Mouse (Mus musculus) v-Abl transformed pro-B cells (cell line): ENCODE data around the gene Mtfmt.

Source experiments
- in situ Hi-C, 2 experiments: fragments of 400-800 bp; cut with MboI; formaldehyde crosslinking; loops; one replicate each; pipeline ENCODE4 v1.15.1; 2025; ENCODE audit not compliant: unreplicated experiment in 2 of 2

Gene Mtfmt

DNA sequence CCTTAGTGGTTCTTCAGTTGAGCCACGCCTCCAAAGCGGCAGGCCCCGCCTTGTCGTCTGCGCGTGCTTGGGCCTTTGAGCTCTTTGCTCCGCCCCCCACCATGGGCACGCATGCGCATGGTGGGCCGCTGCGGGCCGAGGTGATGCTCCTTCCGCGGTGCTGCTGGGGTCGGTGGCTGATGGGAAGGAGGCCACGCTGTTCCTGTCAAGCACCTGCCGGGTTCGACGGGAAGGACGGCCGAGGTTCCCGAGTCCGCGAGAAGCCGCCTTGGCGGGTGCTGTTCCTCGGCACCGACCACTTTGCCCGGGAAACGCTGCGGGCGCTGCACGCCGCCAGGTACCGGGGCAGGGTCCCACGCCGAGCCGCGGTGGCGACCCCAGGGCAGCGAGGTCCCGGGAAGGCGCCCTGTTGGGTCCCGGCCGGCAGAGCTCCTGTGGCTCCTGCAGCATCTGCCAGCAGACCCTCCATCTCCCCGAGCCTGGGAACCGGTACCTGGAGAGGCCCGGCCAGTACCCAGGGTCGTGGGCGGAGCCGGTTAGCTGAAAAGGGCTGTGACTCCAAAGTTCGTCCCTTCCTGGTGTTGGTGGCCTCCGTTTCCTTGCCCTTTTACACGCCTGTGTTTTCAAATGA is at the start of gene Mtfmt:
TSS of gene Mtfmt (plus strand) at position 112 of the 631 bp plus-strand sequence.
- in situ Hi-C loops, result no loop called here

DNA sequence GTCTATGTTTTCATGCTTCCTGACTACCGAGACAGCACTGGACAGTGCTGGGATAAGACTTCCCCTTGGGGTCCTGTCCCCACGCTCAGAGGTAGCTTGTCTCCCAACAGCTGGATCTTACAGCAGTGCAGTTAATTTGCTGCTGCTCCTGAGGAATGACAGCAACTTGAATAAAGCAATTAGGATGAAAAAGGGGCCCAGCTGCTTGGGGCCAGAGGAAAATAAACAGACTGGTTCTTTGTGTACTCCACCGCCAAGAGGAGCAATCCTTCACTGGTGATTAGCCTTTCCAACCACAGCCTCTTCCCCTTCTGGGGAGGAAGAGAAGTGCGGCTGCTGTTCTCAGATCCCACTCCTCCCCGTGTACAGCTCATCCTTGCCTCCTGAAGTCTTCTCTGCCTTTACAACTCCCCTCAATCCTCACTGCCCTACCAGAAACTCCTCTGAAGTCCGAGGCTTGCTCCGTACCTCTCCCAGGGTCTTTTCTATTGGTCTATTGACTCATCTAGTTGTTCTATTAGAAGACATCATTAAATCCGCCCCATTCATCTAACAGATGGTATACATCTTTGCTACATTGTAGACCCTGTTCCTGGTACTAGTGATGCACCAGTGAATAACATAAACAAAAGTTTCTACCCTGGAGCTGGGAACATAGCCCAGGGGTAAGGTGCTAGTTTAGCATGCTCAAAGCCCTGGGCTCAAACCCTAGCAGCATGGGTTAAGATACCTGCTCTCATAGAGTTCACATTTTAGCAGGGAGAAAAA is 49.0 kb upstream of the Mtfmt start:
- in situ Hi-C loops, result loop anchor here in 1 of 2 experiments (10.0 kb wide), 1 partner anchor 118 kb away; no protein-coding TSS in a partner anchor

DNA sequence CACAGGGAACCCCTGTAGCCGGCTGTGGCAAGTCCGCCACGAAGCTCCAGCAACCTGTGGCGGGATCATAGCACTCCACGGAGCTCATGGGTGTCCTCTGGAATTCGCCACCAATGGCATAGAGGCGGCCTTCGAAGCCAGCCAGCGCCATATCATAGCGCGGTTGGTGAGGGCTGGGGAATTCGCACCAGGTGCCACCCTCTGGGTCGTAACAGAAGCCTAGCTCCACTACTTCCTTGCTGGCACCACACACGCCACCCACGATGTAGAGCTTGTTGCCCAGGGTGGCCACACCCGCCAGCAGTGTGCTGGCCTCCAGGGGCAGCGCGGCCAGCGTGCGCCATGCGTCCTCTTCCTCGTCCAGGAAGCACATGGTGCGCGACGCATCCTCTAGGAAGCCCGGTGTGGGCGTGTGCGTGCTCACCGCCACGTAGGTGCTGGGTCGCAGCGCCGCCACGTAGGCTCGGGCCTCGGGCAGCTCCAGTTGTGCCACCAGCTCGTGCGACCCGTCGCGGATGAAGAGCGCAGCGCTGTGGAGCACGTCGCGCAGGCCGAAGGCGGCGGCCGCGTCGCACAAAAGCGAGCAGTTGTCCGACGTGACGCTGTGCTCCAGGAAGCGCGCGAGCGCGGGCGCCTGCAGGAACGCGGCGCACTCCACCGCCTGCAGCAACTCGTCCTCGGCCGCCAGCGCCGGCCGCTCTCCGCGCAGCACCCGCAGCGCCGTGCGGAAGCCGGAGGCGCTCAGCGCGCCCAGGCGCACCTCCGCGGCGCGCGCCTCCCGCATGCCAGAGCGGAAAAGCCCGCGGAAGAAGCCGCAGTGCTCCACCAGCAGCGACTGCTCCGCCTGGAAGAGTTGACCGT is 44.6 kb upstream of the Mtfmt start:
- in situ Hi-C loops, result loop anchor here (5.0 kb wide), 1 partner anchor 36 kb away; no protein-coding TSS in a partner anchor

DNA sequence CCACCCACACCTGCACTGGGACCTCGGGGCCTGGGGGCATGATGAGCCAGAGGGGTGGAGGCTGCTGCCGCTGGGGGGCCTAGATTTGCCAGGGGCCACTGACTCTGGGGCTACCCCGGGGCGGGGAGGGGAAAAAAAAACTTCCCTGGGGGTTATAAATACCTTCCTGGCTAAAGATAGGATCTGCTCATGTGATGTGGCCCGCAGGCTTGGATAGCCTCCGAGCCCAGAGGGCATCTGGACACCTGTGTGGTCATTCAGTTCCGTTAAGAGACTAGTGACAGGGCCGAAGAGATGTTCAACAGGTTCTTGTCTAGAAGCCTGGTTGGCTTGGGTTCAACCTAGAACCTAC is 44.0 kb upstream of the Mtfmt start, which contains the start of gene Kbtbd13:
TSS of gene Kbtbd13 (minus strand) at position 40 of the 352 bp plus-strand sequence.
- in situ Hi-C loops, result loop anchor here (5.0 kb wide), 1 partner anchor 36 kb away; no protein-coding TSS in a partner anchor

DNA sequence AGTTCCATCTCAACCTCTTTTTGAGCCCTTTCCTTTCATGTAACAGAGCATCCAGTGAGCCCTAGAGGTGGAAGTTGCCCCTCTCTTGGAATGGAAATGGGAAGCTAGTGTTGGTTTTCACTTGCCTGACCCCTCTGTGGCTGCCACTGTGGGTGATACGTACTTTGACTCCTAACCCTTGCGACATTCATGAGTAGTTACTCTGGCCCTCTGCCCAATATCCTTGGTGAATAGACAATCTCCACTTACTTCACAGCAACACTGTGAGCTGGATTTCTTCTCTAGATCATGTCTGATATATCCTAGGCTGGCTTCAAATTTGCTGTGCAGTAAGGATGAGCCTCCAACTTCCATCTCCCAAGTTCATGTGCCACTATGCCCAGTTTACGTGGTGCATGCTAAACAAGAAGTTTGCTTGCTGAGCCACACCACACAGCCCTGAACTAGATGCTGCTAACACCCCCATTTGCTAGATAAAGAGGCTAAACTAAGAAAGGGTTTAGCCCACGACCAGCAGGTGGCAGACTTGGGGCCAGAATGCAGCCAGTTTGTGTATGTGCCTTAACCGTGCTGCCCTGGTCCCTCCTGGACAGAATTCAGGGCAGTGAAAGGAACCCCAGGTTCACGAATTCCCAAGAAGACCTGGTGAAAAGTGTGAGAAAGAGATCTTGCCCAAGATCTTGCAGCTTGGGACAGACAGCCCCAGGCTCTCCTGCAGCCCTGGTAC is 42.8 kb upstream of the Mtfmt start:
- in situ Hi-C loops, result loop anchor here (5.0 kb wide), 1 partner anchor 34 kb away; no protein-coding TSS in a partner anchor

DNA sequence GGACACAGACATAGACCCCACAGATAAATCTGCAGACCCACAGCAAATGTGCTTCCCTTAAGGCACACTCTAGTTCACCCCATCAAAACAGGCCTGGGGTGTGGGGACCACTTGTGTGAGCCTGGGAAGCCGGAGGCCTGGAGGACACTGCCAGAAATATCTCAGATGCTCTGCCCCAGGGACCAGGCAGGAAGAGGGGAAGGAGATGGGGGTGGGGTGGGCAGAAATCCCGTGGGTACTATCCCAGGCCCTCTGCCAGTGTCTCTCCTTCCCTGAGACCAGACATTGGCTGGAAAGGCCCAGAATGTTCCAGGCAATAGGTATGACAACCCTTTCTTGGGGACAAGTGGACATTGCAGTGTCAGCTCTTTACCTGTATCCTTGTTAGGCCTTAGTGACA is 42.0 kb upstream of the Mtfmt start:
- in situ Hi-C loops, result loop anchor here (5.0 kb wide), 1 partner anchor 34 kb away; no protein-coding TSS in a partner anchor

DNA sequence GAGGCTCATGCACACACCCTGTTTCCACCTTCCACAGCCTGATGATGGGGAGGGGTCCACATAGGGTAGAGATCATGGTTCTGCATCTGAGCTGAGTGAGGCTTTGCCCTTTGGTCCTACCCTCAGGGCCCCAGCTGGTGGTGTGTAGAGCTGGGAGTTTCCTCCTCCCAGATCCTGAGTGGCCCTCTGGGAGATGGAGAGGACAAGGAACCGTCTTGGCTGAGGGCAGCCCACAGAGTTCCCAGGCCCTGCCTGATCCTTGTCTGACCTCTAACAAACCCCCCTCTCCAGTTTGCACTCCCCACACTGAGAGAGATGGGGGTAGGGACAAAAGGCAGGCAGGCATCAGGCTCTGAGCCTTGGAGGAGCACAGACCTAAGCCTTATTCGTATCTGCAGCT is 41.2 kb upstream of the Mtfmt start:
- in situ Hi-C loops, result loop anchor here (5.0 kb wide), 1 partner anchor 33 kb away; no protein-coding TSS in a partner anchor

DNA sequence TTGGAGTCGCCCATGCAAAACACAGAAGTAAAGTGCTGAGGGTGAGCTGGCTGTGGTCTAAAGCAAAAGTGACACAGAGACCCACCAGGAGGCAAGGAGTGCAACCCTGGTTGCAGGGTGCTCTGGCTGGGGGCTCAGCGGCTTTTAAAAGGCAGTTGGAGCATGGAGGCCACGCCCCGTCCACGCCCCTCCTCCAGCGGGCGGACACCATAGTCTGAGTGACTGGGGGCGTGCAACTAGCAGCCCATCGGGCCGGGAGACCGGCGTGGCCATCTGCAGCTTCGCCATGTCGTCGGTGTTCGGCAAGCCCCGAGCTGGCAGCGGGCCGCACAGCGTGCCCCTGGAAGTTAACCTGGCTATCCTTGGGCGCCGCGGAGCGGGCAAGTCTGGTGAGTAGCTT is 37.3 kb upstream of the Mtfmt start, which contains the start of gene Rasl12:
TSS of gene Rasl12 (plus strand) at position 228 of the 400 bp plus-strand sequence.
- in situ Hi-C loops, result no loop called here

DNA sequence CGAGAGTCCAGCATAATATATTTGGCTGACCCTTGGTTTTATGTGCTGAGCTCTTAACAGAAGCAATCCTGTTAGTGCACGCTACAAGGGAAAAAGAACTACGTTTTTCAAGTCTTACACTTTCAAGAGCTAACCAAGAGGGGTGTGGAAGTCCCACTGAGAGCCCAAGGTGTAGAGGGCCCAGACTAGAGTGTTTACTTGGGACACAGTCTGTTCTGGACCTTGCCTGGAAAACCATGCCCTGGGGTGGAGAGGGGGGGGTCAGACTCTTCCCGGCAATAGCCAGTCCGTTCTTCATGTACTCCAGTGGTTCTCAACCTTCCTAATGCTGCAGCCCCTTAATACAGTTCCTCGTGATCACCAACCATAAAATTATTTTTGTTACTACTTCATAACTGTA is 35.6 kb upstream of the Mtfmt start:
- in situ Hi-C loops, result no loop called here

DNA sequence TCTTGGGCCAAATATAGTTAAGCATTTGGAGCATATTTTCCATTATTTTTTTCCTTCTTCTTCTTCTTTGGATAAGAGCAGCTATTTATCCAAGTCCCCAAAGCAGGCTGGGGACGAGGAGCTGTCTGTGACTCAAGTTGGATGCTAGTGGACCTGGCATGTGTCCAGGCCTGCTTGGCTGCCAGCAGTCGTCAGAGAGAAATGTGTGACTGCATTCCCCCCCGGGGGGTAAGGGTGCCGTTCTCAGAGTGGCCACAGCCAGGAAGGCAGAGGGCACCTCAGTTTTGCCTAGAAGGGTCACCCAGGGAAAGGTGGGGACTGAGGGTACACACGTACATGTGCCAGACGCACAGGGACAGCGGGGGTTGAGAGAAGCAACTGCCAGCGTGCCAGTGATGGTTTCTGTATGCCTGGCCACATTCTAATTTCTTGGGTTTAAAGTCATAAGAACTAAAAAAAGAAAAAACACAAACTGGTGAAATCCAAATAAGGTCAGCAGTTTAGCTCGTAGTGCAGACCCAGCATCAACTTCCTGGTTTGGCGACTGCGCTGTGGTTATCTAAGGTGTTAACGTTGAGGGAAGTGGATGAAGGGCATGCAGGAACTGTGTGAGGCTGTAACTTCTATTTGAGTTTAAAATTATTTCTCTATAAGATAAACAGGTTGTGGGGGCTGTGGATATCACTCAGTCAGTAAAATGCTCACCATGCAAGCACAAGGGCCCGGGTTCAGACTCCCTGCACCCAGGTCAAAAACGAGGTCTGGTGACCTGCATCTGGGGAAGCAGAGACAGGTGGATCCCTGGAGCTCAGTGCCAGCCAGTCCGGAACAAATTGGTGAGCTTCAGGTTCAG is 31.0 kb upstream of the Mtfmt start:
- in situ Hi-C loops, result no loop called here

DNA sequence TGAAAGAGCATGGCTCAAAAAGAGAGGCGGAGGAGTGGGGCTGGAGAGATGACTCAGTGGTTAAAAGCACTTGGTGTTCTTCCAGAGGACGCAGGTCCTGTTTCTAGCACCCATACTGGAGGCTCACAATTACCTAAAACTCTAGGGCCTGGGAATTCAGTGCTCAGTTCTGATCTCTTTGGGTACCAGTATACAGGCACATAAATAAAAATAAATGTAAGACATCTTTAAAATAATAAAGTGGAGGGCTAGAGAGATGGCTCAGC is 30.5 kb upstream of the Mtfmt start:
- in situ Hi-C loops, result no loop called here

DNA sequence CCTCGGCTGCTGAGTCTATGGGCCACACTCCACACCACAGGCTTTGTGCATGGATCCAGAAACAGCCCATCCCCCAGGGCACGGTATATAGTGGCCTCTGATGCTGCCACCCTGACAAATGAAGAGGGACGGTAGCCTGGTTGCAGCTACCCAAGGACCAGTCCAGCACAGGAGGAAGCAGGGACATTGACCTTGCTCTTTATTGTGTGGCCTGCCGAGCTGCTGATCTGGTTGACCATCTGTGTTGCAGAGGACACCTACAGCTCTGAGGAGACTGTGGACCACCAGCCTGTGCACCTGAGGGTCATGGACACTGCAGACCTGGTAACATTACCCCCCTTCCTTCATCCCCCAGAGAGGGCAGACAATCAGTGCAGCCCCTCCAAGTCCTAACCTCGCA is 28.3 kb upstream of the Mtfmt start:
- in situ Hi-C loops, result no loop called here

DNA sequence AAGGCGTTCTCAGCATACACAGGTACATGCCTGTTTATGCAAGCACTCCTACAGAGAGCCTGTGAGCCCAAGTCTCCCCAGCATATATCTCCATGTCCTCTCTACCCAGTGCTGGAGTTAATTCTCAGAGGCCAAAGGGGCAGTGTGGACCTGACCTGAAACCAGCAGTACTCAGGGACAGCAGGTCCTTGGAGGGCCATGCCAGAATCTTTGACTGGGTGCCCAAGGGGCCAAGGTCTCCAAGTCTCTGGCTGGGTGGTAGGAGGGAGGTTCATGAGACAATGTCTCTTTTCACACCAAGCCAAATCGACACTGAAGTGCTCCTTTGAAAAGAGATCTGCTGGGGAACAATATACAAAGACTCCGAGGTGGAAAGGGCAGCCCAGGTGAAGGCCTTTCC is 27.7 kb upstream of the Mtfmt start:
- in situ Hi-C loops, result no loop called here

DNA sequence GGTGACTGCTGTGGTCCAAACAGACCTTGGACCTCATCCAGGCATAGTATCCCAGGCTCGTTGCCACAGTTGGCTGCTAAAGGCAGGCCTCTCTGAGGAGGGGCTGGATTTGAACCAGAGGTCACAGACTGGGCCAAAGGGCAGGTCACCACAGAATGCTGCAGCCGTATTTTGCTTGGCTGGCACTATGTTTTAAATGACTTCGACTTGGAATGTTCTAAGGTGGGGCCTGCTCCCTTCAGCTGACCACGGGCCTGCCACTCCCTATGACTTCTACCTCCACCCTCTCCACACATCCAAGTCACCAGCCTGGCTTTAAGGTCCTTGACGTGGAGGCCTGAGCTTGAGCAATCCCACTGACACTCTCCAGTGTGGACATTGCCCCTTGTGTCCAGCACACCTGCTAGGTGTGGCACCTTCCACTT is 26.7 kb upstream of the Mtfmt start:
- in situ Hi-C loops, result no loop called here

DNA sequence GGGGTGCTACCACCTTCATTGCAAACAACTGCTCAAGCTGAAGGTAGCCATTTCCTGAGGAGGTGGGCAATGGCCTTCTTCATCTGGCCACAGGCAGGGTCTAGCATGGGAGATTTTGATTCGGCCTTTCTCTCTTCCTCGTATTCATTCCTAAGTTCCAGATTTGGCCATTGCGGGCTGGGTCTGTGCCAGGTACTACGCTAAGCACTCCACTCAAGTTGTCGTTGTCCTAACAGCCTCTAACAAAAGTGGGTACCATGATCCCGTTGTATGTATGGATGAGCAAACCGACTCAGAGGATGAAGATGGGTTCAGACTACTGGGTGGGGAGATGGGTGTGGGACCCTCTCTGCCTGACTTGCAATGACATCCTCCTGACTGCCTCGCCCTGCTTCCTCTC is 25.2 kb upstream of the Mtfmt start:
- in situ Hi-C loops, result no loop called here

DNA sequence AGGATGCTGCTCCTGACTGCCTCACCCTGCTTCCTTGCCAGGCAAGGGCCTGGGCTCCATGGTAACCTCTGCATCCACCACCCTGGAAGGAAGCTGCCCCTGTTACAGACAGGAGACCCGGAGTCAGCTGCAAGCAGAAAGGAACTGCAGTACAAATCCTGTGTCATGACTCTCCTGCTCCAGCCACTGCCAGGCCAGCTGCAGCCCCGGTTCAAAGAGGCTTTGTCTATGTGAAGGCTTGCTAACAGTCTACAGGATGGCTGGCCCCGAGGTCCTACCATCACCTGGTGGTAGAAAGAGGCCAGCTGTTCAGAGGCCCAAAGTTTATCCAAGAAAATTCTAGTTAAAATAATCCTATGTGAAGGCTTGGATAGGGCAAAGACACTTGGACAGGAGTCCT is 24.3 kb upstream of the Mtfmt start:
- in situ Hi-C loops, result no loop called here

DNA sequence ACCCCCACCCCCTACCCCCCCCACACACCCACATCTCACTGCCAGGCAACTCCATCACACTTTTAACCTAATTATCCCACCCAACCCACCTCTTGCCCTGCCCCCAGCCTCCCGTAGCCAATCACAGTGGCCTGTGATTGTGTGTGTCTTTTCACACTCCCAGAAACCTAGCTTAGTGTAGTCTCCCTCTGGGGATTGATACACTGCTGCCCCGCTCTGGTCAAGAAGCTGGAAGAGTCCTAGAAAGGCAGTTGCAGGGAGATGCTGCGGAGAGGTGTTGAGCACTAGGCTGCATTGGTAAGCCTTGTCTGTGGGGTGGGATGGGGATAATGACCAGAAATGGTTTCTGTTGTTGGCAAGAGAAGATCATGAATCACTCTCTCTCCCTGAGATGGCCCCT is 17.8 kb upstream of the Mtfmt start:
- in situ Hi-C loops, result no loop called here

DNA sequence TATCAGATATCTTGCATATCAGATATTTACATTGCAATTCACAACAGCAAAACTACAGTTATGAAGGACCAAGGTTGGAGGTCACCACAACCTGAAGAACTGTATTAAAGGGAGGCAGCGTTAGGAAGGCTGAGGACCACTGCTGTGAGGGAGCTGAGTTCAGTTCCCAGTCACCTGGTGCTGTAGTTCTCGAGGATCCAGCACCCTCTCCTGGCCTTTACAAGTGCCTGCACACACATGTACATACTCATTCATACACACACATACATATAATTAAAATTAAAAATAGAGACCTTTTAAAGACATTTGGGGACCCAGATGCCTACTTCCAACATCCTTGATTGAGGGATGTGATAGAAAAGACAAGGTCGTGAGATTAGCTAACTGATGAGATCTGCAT is 15.9 kb upstream of the Mtfmt start:
- in situ Hi-C loops, result loop anchor here in 1 of 2 experiments (10.0 kb wide), 2 partner anchors 195 to 295 kb away; no protein-coding TSS in a partner anchor

DNA sequence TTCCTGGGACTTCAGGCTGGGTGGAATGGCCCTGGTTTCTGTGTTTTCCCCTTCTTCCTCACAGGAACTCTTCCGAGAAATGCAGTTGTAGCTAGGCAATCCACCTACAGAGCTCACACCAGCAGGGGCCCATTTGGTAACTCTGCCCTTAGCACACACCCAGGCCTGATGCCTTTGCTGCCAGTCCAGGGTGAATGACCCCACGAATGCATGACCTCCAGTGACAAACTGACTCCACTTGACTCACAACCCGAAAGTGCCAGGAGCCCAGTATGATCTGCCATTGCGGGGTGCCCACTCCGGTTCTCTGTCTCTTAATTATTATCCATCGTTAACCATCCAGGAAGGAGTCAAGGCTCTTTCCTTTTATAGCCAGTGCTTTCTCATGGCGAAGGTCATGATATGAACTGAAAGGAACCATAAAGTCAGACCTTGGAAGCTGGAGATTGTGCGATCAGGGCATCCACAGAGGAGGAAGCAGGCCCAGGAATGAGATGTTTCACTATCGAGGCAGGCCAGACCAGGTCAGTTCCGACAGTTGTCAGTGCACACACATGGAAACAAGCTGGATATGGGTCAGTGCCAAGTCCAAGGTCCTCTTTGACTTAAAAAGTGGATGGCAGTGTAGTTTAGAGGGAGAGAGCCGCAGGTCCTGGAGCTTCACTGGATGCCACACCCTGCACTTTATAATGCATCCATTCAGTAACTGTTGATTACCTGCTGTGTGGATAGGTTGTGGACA is 12.7 kb upstream of the Mtfmt start, which contains the start of gene Slc51b:
TSS of gene Slc51b (minus strand) at position 196 of the 742 bp plus-strand sequence.
- in situ Hi-C loops, result loop anchor here in 1 of 2 experiments (10.0 kb wide), 2 partner anchors 198 to 298 kb away; no protein-coding TSS in a partner anchor
